8 mouse cellular contexts compared by ENCODE assay signal in the genomic region with DNA sequence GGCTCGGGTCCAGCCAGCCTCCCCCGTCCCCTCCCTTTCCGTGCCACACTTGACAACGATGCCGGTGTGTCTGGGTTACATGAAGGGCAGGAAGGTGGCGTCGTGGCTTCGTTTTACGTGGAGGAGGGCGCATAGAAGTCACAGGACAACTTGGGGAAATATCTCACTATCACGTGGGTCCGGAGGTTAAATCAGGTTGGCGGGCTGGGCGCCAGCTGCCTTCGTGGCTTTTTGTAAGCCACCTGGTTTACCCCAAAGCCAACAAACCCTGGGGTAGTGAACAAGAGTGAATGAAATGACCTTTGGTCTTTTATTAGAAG. TPM values are rescaled to one million over a fixed set of nuclear protein-coding genes. Genes with fewer than 3 reads are reported as not detected.
A peak's percentile ranks its signal among the peaks of the same experiment; 100 is the strongest.
DNase-seq lines count a peak whose midpoint lies in the region; ATAC-seq lines count a peak whose summit lies in the region.

No protein-coding gene starts in this region.

- peak overlapping the region; percentile 75 for H3K9ac ChIP-seq in intestine, embryonic 16.5 days (ENCODE audit: low read depth, low read length)
- peak overlapping the region; percentile 65 for H3K9ac ChIP-seq in liver, embryonic 16.5 days (ENCODE audit: low read depth, low read length)

- no peaks in the 10 kb centered on the region for H3K36me3 ChIP-seq in intestine, embryonic 16.5 days (ENCODE audit: control insufficient read depth, insufficient read depth, low read length)
- no peaks in the 10 kb centered on the region for H3K36me3 ChIP-seq in liver, embryonic 16.5 days (ENCODE audit: control insufficient read depth, insufficient read depth)

- peak overlapping the region; percentile 86 for H3K4me3 ChIP-seq in intestine, embryonic 16.5 days (ENCODE audit: low read length)
- peak overlapping the region; percentile 79 for H3K4me3 ChIP-seq in liver, embryonic 16.5 days (ENCODE audit: low read depth, low read length)

- peak; percentile 82 for DNase-seq in 3T3-L1 (ENCODE audit: low read depth, low spot score)
- peak; percentile 67 for DNase-seq in ES-CJ7 (ENCODE audit: low read depth, low spot score)
- peak; percentile 84 to 87 for DNase-seq in cerebellum, postnatal 10 days
- peak; percentile 49 for DNase-seq in gastrocnemius, postnatal 25 days
- DNase-seq in ovary, adult 18-20 months (ENCODE audit: low spot score) = peak; percentile 43
- no peak for DNase-seq in urinary bladder, postnatal 4 days (ENCODE audit: low spot score in 2 of 2)

- no peaks in the 10 kb centered on the region for H3K9me3 ChIP-seq in intestine, embryonic 16.5 days (ENCODE audit: control insufficient read depth, low read length)
- H3K9me3 ChIP-seq in liver, embryonic 16.5 days (replicated peaks; ENCODE audit: control insufficient read depth, low read length) = no peaks in the 10 kb centered on the region

- peak overlapping the region; percentile 99 for H3K4me2 ChIP-seq in intestine, embryonic 16.5 days (ENCODE audit: low read depth, low read length)
- H3K4me2 ChIP-seq in liver, embryonic 16.5 days (ENCODE audit: low read depth, low read length) = peak overlapping the region; percentile 100

- 0% methylated on average over 15 of the region's 15 CpGs for WGBS in intestine, embryonic 16.5 days
- 1% methylated on average over 15 of the region's 15 CpGs for WGBS in liver, embryonic 16.5 days (ENCODE audit: insufficient replicate concordance)

- H3K27ac ChIP-seq in intestine, embryonic 16.5 days (ENCODE audit: low read length) = peak overlapping the region; percentile 83
- H3K27ac ChIP-seq in liver, embryonic 16.5 days (ENCODE audit: low read length) = peak overlapping the region; percentile 74

- ATAC-seq in intestine, embryonic 16.5 days = no peak
- no peak for ATAC-seq in liver, embryonic 16.5 days (ENCODE audit: low read depth)

- H3K27me3 ChIP-seq in intestine, embryonic 16.5 days (replicated peaks; ENCODE audit: control insufficient read depth, insufficient read depth, low read length) = no peaks in the 10 kb centered on the region
- H3K27me3 ChIP-seq in liver, embryonic 16.5 days (ENCODE audit: control insufficient read depth, insufficient read depth, low read depth, low read length) = no peaks in the 10 kb centered on the region

- peaks cover 35% of the 10 kb centered on the region for H3K4me1 ChIP-seq in intestine, embryonic 16.5 days (ENCODE audit: control insufficient read depth, insufficient read depth, low read length)
- H3K4me1 ChIP-seq in liver, embryonic 16.5 days (ENCODE audit: control insufficient read depth, low read depth, low read length) = peaks cover 51% of the 10 kb centered on the region

RNA-seq across cellular contexts. Expression of a gene that starts 1.3 kb away (rescaled TPM):
- 10 to 100 TPM; 10.5 TPM for total RNA-seq in gastrocnemius, postnatal 25 days (2021)
- polyA plus RNA-seq in intestine, embryonic 16.5 days (2015; fragmentation: Nextera tagmentation; extraction: Ambion mirVana) = 32.2 and 35.5 TPM in 2 replicates
- polyA plus RNA-seq in liver, embryonic 16.5 days (2015; fragmentation: Nextera tagmentation; extraction: Ambion mirVana) = 13.7 and 15.2 TPM in 2 replicates

RNA-seq across cellular contexts. Expression of a gene that starts 3.5 kb away (rescaled TPM):
- total RNA-seq in gastrocnemius, postnatal 25 days (2021) = 1 to 10 TPM; 1.2 to 1.4 TPM
- polyA plus RNA-seq in intestine, embryonic 16.5 days (2015; fragmentation: Nextera tagmentation; extraction: Ambion mirVana) = 7.6 and 10.1 TPM in 2 replicates
- polyA plus RNA-seq in liver, embryonic 16.5 days (2015; fragmentation: Nextera tagmentation; extraction: Ambion mirVana) = 2.5 and 3.4 TPM in 2 replicates

RNA-seq across cellular contexts. Expression of a gene that starts 14.9 kb away (rescaled TPM):
- 100 to 1,000 TPM; 120 to 133 TPM for total RNA-seq in gastrocnemius, postnatal 25 days (2021)
- 1.1 and 1.4 TPM in 2 replicates for polyA plus RNA-seq in intestine, embryonic 16.5 days (2015; fragmentation: Nextera tagmentation; extraction: Ambion mirVana)
- 0.35 and 0.65 TPM in 2 replicates for polyA plus RNA-seq in liver, embryonic 16.5 days (2015; fragmentation: Nextera tagmentation; extraction: Ambion mirVana)

RNA-seq across cellular contexts. Expression of a gene that starts 40.1 kb away (rescaled TPM):
- not detected for total RNA-seq in gastrocnemius, postnatal 25 days (2021)
- polyA plus RNA-seq in intestine, embryonic 16.5 days (2015; fragmentation: Nextera tagmentation; extraction: Ambion mirVana) = 1.7 and 2.0 TPM in 2 replicates
- polyA plus RNA-seq in liver, embryonic 16.5 days (2015; fragmentation: Nextera tagmentation; extraction: Ambion mirVana) = 0.05 TPM in 1 of 2 replicates, not detected in the other

Comparison
In these comparisons a context has a peak if more than half of its experiments do, and no peak if none do; other contexts are left out.
1. DNase-seq: peak in 3T3-L1 (single experiment), ES-CJ7 (single experiment), cerebellum, postnatal 10 days (2 of 2), gastrocnemius, postnatal 25 days (single experiment) and ovary, adult 18-20 months (single experiment); none in urinary bladder, postnatal 4 days (0 of 2).